Mouse (Mus musculus) midbrain, embryonic 14.5 days (tissue): ENCODE measurements around the gene Smarca4. TPM values are rescaled to one million over a fixed set of nuclear protein-coding genes. Genes with fewer than 3 reads are reported as not detected.
A peak's percentile ranks its signal among the peaks of the same experiment; 100 is the strongest.

Experiments used
- ATAC-seq: fragments of 200-750 bp; cut with Nextera tagmentation; 2 replicates; pipeline ENCODE4 v1.8.0; 2017; ENCODE audit warnings: moderate number of reproducible peaks, moderate library complexity; ENCODE audit not compliant: low FRiP score, low TSS enrichment
- DNase-seq: peaks from one replicate; pipeline ENCODE4 v3.0.0-alpha.2; 2015
- H3K27ac ChIP-seq: fragments of 300-500 bp; sonication (generic); replicated peaks from 2 replicates; pipeline ENCODE4 v1.5.1; 2014; ENCODE audit warnings: mild to moderate bottlenecking, low read depth, low read length, moderate library complexity
- H3K27me3 ChIP-seq: fragments of 300-500 bp; sonication (generic); 2 replicates; pipeline ENCODE4 v1.6.1; 2014; ENCODE audit warnings: low read length, control low read depth, mixed read lengths; ENCODE audit not compliant: control insufficient read depth, insufficient read depth
- H3K36me3 ChIP-seq: fragments of 300-500 bp; sonication (generic); 2 replicates; pipeline ENCODE4 v1.6.1; 2014; ENCODE audit warnings: low read length, control low read depth; ENCODE audit not compliant: control insufficient read depth, insufficient read depth
- H3K4me1 ChIP-seq: fragments of 300-500 bp; sonication (generic); 2 replicates; pipeline ENCODE4 v1.6.1; 2014; ENCODE audit warnings: mild to moderate bottlenecking, antibody characterized with exemption, low read length, control low read depth; ENCODE audit not compliant: control insufficient read depth, insufficient read depth
- H3K4me2 ChIP-seq: fragments of 300-500 bp; sonication (generic); 2 replicates; pipeline ENCODE4 v1.6.1; 2014; ENCODE audit warnings: mild to moderate bottlenecking, low read length, moderate library complexity
- H3K4me3 ChIP-seq: fragments of 300-500 bp; sonication (generic); replicated peaks from 2 replicates; pipeline ENCODE4 v1.5.1; 2014; ENCODE audit warnings: low read depth, low read length
- H3K9ac ChIP-seq: fragments of 300-500 bp; sonication (generic); replicated peaks from 2 replicates; pipeline ENCODE4 v1.6.1; 2014; ENCODE audit warnings: mild to moderate bottlenecking, low read length, moderate library complexity
- H3K9me3 ChIP-seq: fragments of 300-500 bp; sonication (generic); 2 replicates; pipeline ENCODE4 v1.6.1; 2016; ENCODE audit warnings: low read length, control low read depth, mixed read lengths; ENCODE audit not compliant: control insufficient read depth
- WGBS: fragments of 180-500 bp; shearing (Covaris S2); extraction: QIAGEN DNeasy Blood & Tissue Kit; methylation state at CpG from one replicate; pipeline ENCODE4 v1.1.7; 2014; 5-methylcytosine and 5-hydroxymethylcytosine counted together
- polyA plus RNA-seq: library from polyadenylated mRNA; unstranded; fragments of >200 nt; fragmentation: Nextera tagmentation; extraction: Ambion mirVana; gene quantifications from 2 replicates; pipeline ENCODE4 v1.2.1, GENCODE M21; 2014

Smarca4 gene
- polyA plus RNA-seq, 1 experiment from 2014 or later: 179 TPM

GRCm38 (mm10) chr9:21609861-21610260, 6.1 kb upstream of the Smarca4 start:
- H3K4me2 ChIP-seq: no peak overlapping the region
- H3K9me3 ChIP-seq: no peaks in the 10 kb centered on the region
- H3K36me3 ChIP-seq: no peaks in the 10 kb centered on the region
- ATAC-seq (no peak), DNase-seq (no peak)
- WGBS: 92% methylated on average over 1 of the region's 1 CpGs
- H3K4me3 ChIP-seq: no peak overlapping the region
- no peak overlapping the region for H3K27ac ChIP-seq
- H3K27me3 ChIP-seq: no peaks in the 10 kb centered on the region
- no peak overlapping the region for H3K9ac ChIP-seq
- H3K4me1 ChIP-seq: no peaks in the 10 kb centered on the region

DNA sequence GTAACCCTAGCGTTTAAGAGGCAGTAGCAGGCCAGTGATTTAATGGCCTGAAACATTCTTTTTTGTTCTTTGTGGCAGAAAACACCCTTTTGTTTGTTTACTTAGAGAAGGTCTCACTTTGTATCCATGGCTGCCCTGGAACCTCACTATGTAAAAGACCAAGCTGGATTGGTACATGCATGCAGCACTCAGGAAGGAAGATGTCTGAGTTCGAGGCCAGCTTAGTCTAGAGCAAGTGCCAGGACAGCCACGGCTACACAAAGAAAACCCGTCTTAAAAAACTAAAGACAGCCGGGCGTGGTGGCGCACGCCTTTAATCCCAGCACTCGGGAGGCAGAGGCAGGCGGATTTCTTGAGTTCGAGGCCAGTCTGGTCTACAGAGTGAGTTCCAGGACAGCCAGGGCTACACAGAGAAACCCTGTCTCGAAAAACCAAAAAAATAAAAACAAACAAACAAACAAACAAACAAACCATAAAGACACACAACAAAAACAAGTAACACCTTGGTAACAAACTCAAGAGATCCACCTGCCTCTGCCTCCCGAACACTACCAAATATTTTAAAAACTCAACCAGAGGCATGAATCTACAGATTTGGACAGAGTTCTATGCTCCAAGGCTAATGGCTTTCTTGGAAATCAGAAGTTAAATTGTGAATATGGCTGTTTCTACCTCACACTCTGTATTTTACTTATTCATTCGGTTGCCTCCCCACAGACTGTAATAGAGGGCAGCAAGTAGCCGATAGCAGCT, 929 bp upstream of the Smarca4 start:
- peak overlapping the region; percentile 96 for H3K9ac ChIP-seq
- H3K36me3 ChIP-seq: no peaks in the 10 kb centered on the region; the same call in none of the 2 replicates
- 81% methylated on average over 15 of the region's 15 CpGs for WGBS
- H3K9me3 ChIP-seq: no peaks in the 10 kb centered on the region
- no peaks in the 10 kb centered on the region for H3K27me3 ChIP-seq
- H3K4me3 ChIP-seq: peak overlapping the region; percentile 76
- H3K4me1 ChIP-seq: peaks cover 16% of the 10 kb centered on the region
- no peak for ATAC-seq
- peak overlapping the region; percentile 99 for H3K27ac ChIP-seq
- DNase-seq: no peak
- H3K4me2 ChIP-seq: peak overlapping the region; percentile 73

- Histone ChIP-seq H3K4me2 (peak overlapping the region; percentile 70), H3K9me3 (no peaks in the 10 kb centered on the region), H3K9ac (peak overlapping the region; percentile 96), H3K36me3 (no peaks in the 10 kb centered on the region; the same call in none of the 2 replicates), H3K4me1 (peaks cover 21% of the 10 kb centered on the region), H3K27ac (peak overlapping the region; percentile 99), H3K4me3 (peak overlapping the region; percentile 76), H3K27me3 (no peaks in the 10 kb centered on the region)
- peak; percentile 82 for ATAC-seq
- WGBS: under 1% methylated on average over 52 of the region's 57 CpGs
- DNase-seq: peak; percentile 93
These were observed 338 bp downstream of the Smarca4 start for GRCm38 (mm10) chr9:21616232-21616781.

DNA sequence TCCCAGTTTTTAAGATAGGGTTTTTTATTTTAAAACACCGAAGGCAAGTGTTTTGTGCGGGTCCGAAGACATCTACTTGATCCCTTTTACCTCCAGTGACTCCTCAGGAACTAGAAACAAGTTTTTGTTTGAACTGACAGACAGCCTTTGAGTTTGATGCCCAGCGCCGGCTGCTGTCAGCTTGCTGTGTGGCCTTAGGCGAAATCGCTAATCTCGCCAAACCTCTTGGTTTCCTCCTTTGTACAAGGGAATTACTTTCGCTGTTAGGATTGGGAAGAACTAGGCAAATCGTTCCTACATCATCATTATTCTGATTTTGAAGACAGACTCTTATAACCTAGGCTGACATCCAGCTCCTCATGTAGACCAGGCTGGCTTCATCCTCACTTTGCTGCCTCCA, 1.1 kb downstream of the Smarca4 start:
- H3K27ac ChIP-seq: peak overlapping the region; percentile 99
- peak overlapping the region; percentile 76 for H3K4me3 ChIP-seq
- no peaks in the 10 kb centered on the region for H3K9me3 ChIP-seq
- H3K9ac ChIP-seq: peak overlapping the region; percentile 96
- no peaks in the 10 kb centered on the region; the same call in none of the 2 replicates for H3K36me3 ChIP-seq
- H3K4me2 ChIP-seq: peak overlapping the region; percentile 70
- peaks cover 21% of the 10 kb centered on the region for H3K4me1 ChIP-seq
- DNase-seq (peak; percentile 73), ATAC-seq (no peak)
- WGBS: 3% methylated on average over 10 of the region's 10 CpGs
- H3K27me3 ChIP-seq: no peaks in the 10 kb centered on the region

DNA sequence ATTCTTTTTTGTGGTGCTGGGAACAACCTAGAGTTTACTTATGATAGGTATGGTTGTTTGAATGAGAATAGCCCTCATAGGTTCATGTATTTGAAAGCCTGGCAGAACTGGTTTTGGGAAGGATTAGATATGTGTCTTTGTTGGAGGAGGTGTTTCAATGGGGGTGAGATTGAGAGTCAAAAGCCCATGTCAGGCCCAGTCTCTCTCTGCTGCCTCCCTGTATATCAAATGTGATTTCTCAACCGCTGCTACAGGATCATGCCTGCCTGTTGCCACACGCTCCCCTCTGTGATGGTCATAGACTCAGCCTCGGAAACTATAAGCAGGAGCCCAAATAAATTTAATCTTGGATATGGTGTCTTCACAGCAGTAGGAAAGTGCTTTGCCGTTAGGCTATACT, 4.3 kb downstream of the Smarca4 start:
- H3K9me3 ChIP-seq: no peaks in the 10 kb centered on the region
- H3K9ac ChIP-seq: no peak overlapping the region
- H3K4me3 ChIP-seq: no peak overlapping the region
- H3K36me3 ChIP-seq: no peaks in the 10 kb centered on the region; the same call in none of the 2 replicates
- DNase-seq (no peak), ATAC-seq (no peak)
- H3K4me1 ChIP-seq: peaks cover 24% of the 10 kb centered on the region
- no peaks in the 10 kb centered on the region for H3K27me3 ChIP-seq
- no peak overlapping the region for H3K27ac ChIP-seq
- H3K4me2 ChIP-seq: no peak overlapping the region
- 90% methylated on average over 4 of the region's 4 CpGs for WGBS

- Histone ChIP-seq H3K4me1 (peaks cover 20% of the 10 kb centered on the region), H3K9me3 (no peaks in the 10 kb centered on the region), H3K4me3 (no peak overlapping the region), H3K4me2 (no peak overlapping the region), H3K27ac (no peak overlapping the region), H3K27me3 (no peaks in the 10 kb centered on the region), H3K36me3 (no peaks in the 10 kb centered on the region; the same call in none of the 2 replicates), H3K9ac (no peak overlapping the region)
- 96% methylated on average over 1 of the region's 1 CpGs for WGBS
- DNase-seq (no peak), ATAC-seq (no peak)
These were observed 6.7 kb downstream of the Smarca4 start for GRCm38 (mm10) chr9:21622676-21623075.

- Histone ChIP-seq H3K4me2 (no peak overlapping the region), H3K9ac (no peak overlapping the region), H3K4me1 (0 out of 2 replicates have a peak, but pooled peaks cover 8% of the 10 kb centered on the region), H3K4me3 (no peak overlapping the region), H3K27me3 (no peaks in the 10 kb centered on the region), H3K27ac (no peak overlapping the region), H3K9me3 (no peaks in the 10 kb centered on the region), H3K36me3 (no peaks in the 10 kb centered on the region)
- DNase-seq (no peak), ATAC-seq (no peak)
- WGBS: 86% methylated on average over 10 of the region's 10 CpGs
These were observed 9.7 kb downstream of the Smarca4 start for GRCm38 (mm10) chr9:21625342-21626339.

- Histone ChIP-seq H3K9ac (no peak overlapping the region), H3K27ac (no peak overlapping the region), H3K27me3 (no peaks in the 10 kb centered on the region), H3K4me2 (no peak overlapping the region), H3K4me1 (0 out of 2 replicates have a peak, but pooled peaks cover 3% of the 10 kb centered on the region), H3K4me3 (no peak overlapping the region), H3K9me3 (no peaks in the 10 kb centered on the region), H3K36me3 (peaks cover 4% of the 10 kb centered on the region; the same call in 1 of the 2 replicates)
- peak; percentile 9 for DNase-seq
- no peak for ATAC-seq
These were observed 10.6 kb downstream of the Smarca4 start for GRCm38 (mm10) chr9:21626571-21626970.
